Mouse (Mus musculus): ENCODE data around the gene Coro2b. TPM values are rescaled to one million over a fixed set of nuclear protein-coding genes. Genes with fewer than 3 reads are reported as not detected.

Coro2b gene
- polyA plus RNA-seq, 1 experiment: 12.1 TPM

- TF ChIP-seq CTCF (IDR thresholded peaks at IDR 0.05; ENCODE audit: borderline replicate concordance, insufficient read depth, low read length) (no peak), POLR2A (IDR thresholded peaks at IDR 0.05; ENCODE audit: low read depth, low read length) (no peak)
- H3K4me3 ChIP-seq (ENCODE audit: insufficient read depth, low read length): no peak overlapping the region
- H3K27ac ChIP-seq (ENCODE audit: insufficient read depth, low read length): no peak overlapping the region
- H3K4me1 ChIP-seq (ENCODE audit: control insufficient read depth, insufficient read depth, low read length): no peaks in the 10 kb centered on the region
Observed at GRCm38 (mm10) chr9:62519787-62520503, 16.9 kb downstream of the Coro2b start.

DNA sequence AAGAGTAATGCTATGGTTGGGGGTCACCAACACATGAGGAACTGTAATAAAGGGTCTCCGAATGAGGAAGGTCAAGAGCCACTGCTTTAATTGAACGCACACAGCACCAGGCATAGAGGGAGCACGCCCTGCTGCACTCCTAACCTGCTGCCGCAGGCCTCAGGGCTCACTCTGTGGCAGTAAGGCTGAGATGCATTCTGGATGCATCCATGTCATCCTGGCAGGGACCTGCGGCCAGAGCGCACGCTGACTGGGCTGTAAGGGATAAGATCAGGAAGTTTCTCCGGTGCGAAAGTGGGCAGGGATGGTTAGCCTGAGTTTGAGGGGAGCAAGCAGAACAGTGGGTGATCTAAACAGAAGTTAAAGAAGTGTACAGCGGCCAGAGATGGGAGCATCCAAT is 17.5 kb downstream of the Coro2b start:
- TF ChIP-seq POLR2A (IDR thresholded peaks at IDR 0.05; ENCODE audit: low read depth, low read length) (no peak), CTCF (IDR thresholded peaks at IDR 0.05; ENCODE audit: borderline replicate concordance, insufficient read depth, low read length) (no peak)
- Histone ChIP-seq H3K4me3 (ENCODE audit: insufficient read depth, low read length) (no peak overlapping the region), H3K27ac (ENCODE audit: insufficient read depth, low read length) (no peak overlapping the region), H3K4me1 (ENCODE audit: control insufficient read depth, insufficient read depth, low read length) (no peaks in the 10 kb centered on the region)

DNA sequence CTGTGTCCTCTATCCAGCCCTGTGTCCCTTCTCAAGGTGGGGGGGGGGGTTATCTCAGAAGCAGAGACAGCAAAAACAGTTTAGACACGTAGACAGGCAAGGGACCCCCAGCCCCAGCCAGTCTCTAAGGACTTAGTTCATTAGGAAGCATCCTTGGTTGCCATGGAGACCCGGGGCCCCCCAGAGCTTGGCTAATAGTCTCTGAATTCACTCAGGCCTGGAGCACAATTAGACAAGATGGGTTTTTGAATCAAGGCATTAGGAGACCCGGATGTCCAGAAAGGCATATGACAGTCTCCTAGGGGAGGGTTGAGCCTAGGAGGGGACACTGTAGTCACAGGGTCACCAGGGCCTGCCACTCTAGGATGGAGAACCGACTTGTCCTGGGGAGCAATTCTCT is 18.3 kb downstream of the Coro2b start:
- Histone ChIP-seq H3K4me3 (ENCODE audit: insufficient read depth, low read length) (no peak overlapping the region), H3K27ac (ENCODE audit: insufficient read depth, low read length) (no peak overlapping the region), H3K4me1 (ENCODE audit: control insufficient read depth, insufficient read depth, low read length) (no peaks in the 10 kb centered on the region)
- TF ChIP-seq CTCF (IDR thresholded peaks at IDR 0.05; ENCODE audit: borderline replicate concordance, insufficient read depth, low read length) (no peak), POLR2A (IDR thresholded peaks at IDR 0.05; ENCODE audit: low read depth, low read length) (no peak)

DNA sequence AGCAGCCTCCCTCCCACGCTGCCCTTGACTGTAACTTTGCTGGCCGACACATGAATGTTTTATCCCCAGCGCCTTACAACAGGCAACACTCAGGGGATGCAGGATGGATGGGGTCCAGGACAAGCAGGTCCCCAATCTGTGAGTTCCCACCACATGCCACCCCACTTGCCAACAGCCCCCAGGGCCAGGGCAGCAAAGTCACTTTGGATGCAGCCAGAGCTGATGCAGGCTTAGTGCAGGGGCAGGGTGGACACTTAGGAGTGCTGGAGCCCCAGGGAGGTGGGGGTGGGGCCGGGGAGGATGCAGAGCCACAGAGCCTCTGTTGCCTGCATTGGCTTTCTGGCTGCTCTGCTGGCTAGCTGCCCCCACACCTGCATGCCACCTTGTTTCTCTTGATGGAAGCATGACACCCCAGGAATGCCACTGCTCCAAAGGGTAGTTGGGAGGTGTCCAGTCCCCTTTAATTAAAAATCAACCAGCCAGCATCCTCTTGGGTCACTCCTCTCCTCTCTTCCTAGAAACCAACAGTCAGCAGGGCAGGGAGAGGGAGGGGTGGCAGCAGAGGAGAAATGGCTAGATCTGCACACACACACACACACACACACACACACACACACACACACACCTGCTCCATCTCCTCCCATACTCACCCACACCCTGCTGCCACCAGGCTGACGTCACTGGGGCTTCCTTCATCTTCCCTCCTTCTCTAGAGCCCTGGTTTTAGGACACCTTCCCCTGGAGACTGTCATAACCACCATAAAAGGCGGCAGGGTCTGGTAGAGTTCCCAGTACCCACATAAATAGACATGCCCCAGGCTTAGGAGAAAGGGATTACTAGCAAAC is 19.5 kb downstream of the Coro2b start:
- H3K4me3 ChIP-seq (ENCODE audit: insufficient read depth, low read length): no peak overlapping the region
- TF ChIP-seq POLR2A (IDR thresholded peaks at IDR 0.05; ENCODE audit: low read depth, low read length) (no peak), CTCF (IDR thresholded peaks at IDR 0.05; ENCODE audit: borderline replicate concordance, insufficient read depth, low read length) (no peak)
- H3K4me1 ChIP-seq (ENCODE audit: control insufficient read depth, insufficient read depth, low read length): peaks cover 3% of the 10 kb centered on the region; the same call in 1 of the 2 replicates
- no peak overlapping the region for H3K27ac ChIP-seq (ENCODE audit: insufficient read depth, low read length)

GRCm38 (mm10) chr9:62515138-62515537 is 21.7 kb downstream of the Coro2b start:
- peaks cover 3% of the 10 kb centered on the region; the same call in 1 of the 2 replicates for H3K4me1 ChIP-seq (ENCODE audit: control insufficient read depth, insufficient read depth, low read length)
- H3K4me3 ChIP-seq (ENCODE audit: insufficient read depth, low read length): no peak overlapping the region
- H3K27ac ChIP-seq (ENCODE audit: insufficient read depth, low read length): no peak overlapping the region
- no peak for TF ChIP-seq POLR2A (IDR thresholded peaks at IDR 0.05; ENCODE audit: low read depth, low read length)

- peaks cover 3% of the 10 kb centered on the region; the same call in 1 of the 2 replicates for H3K4me1 ChIP-seq (ENCODE audit: control insufficient read depth, insufficient read depth, low read length)
- no peak overlapping the region for H3K4me3 ChIP-seq (ENCODE audit: insufficient read depth, low read length)
- H3K27ac ChIP-seq (ENCODE audit: insufficient read depth, low read length): no peak overlapping the region
- TF ChIP-seq POLR2A (IDR thresholded peaks at IDR 0.05; ENCODE audit: low read depth, low read length): no peak
Observed at GRCm38 (mm10) chr9:62513492-62514133, 23.2 kb downstream of the Coro2b start.

DNA sequence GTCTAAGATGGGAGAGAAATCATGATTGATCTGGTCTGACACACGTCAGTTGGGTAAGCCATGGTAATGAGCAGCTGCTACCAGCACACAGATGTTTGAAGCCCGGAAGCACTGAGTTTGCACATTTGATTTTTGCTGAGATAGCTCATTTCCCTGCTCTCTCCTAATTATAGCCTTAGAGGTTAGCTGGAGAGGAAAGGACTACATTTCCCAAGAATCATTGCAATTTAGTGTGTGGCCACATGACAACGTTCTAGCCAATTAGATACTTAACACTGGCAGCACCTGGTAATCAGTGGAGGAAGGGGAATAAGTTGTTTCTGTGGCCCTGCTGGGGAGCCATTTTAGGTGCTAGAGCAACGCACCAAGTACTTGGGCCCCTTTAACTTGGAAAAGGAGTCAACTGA is 26.3 kb downstream of the Coro2b start:
- no peak overlapping the region for H3K27ac ChIP-seq (ENCODE audit: insufficient read depth, low read length)
- H3K4me1 ChIP-seq (ENCODE audit: control insufficient read depth, insufficient read depth, low read length): peaks cover 3% of the 10 kb centered on the region; the same call in 1 of the 2 replicates
- no peak overlapping the region for H3K4me3 ChIP-seq (ENCODE audit: insufficient read depth, low read length)
- TF ChIP-seq CTCF (IDR thresholded peaks at IDR 0.05; ENCODE audit: borderline replicate concordance, insufficient read depth, low read length): no peak
- TF ChIP-seq POLR2A (IDR thresholded peaks at IDR 0.05; ENCODE audit: low read depth, low read length): no peak

DNA sequence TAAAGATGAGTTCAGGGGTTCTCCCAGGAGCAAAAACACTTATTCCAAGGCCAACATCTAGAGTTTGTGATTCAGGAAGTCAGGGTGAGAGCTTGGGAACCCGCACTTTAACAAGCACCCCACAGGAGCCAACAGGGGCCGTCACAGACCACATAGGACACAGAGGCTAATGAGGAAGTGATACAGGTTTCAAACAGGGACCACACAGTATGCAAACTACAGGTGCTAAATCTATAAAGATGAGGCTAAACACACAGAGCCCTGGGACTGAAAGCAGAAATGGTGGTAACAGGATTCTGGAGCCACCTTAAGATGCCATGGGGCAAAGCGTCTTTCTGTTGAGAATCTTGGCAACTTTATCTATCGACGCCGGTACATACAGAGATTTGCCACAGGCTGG is 27.2 kb downstream of the Coro2b start:
- no peak overlapping the region for H3K27ac ChIP-seq (ENCODE audit: insufficient read depth, low read length)
- TF ChIP-seq CTCF (IDR thresholded peaks at IDR 0.05; ENCODE audit: borderline replicate concordance, insufficient read depth, low read length): no peak
- TF ChIP-seq POLR2A (IDR thresholded peaks at IDR 0.05; ENCODE audit: low read depth, low read length): no peak
- no peak overlapping the region for H3K4me3 ChIP-seq (ENCODE audit: insufficient read depth, low read length)
- H3K4me1 ChIP-seq (ENCODE audit: control insufficient read depth, insufficient read depth, low read length): peaks cover 3% of the 10 kb centered on the region; the same call in 1 of the 2 replicates

GRCm38 (mm10) chr9:62508740-62509524 is 27.9 kb downstream of the Coro2b start:
- Histone ChIP-seq H3K27ac (ENCODE audit: insufficient read depth, low read length) (no peak overlapping the region), H3K4me1 (ENCODE audit: control insufficient read depth, insufficient read depth, low read length) (peaks cover 3% of the 10 kb centered on the region; the same call in 1 of the 2 replicates), H3K4me3 (ENCODE audit: insufficient read depth, low read length) (no peak overlapping the region)
- TF ChIP-seq POLR2A (IDR thresholded peaks at IDR 0.05; ENCODE audit: low read depth, low read length) (no peak), CTCF (IDR thresholded peaks at IDR 0.05; ENCODE audit: borderline replicate concordance, insufficient read depth, low read length) (no peak)

Data from embryonic fibroblast, embryonic 13.5 days (primary cell).